Mouse (Mus musculus) kidney, adult 11 months (tissue): ENCODE measurements around the gene Irx4.

Experiments used
- DNase-seq: peaks from one replicate; pipeline ENCODE4 v3.0.0; 2022

The Irx4 gene

GRCm38 (mm10) chr13:73260354-73261035 lies at the start of gene Irx4:
Gene Irx4 (plus strand): TSS chr13:73260479.
- DNase-seq: no peak

GRCm38 (mm10) chr13:73214301-73214700 lies 46.0 kb upstream of the Irx4 start:
- DNase-seq: no peak

DNA sequence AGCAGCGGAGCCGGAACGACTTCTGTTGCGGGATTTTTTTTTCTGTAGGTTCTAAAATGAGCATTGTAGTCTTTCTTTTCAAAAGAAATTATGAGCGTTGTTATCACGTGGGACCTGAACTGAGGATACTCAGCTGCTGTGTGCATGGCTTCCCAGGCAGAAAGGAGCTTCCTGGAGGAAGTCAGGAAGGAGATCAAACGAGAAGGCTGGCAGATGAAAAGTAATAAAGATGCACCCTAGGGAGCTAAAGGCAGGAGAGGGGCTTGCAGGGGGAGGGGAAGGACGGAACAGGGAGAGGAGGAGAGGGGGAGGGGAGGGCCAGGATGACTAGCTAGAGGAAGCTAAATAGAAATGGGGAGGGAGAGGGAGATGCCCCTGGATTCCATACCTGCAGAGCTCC lies 23.8 kb upstream of the Irx4 start:
- DNase-seq: no peak

DNA sequence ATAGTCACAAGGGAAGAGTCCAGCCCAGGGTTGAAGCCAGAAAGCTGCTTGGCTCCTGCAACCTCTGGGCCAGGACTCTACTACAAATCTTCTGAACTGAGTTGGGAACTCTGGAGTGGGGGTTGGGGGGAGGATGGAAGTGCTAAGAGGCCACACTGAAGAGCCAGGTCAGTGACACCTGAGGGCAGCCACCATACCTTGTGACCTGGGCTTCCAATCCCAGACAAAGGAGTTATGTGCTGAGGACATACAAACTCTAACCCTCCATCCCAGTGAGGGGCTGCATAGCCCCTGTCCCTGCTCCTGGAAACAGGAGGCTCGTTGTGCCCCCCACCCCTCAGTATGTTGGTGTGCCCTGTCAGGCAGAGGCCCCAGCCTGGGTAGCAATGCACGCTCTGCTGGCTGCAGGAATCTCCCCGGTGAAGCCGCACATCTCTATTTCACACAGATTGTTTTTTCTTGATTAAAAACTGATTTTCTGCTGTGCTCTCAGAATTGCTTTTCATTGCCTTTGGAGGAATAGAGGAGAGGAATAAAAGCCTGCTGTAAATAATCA lies 21.0 kb upstream of the Irx4 start:
- no peak for DNase-seq

DNA sequence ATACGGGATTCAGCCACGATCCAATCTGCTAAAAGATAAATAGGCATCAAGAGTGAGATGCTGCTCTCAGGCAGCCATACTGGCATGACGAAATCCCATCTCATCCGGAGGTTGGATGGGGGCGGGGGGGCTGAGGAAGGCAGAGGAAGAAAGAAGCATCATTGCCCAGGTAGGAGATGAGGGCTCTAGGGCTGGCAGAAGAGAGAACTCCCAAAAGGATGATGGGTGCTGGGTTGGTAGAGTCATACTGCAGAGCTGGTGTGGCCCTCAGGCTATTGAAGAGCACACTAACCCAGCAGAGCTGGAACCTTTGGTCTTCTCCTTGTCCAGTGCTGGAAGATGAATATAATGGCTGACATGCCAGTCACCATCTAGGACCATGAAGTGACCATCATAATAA lies 17.7 kb upstream of the Irx4 start:
- DNase-seq: no peak

DNA sequence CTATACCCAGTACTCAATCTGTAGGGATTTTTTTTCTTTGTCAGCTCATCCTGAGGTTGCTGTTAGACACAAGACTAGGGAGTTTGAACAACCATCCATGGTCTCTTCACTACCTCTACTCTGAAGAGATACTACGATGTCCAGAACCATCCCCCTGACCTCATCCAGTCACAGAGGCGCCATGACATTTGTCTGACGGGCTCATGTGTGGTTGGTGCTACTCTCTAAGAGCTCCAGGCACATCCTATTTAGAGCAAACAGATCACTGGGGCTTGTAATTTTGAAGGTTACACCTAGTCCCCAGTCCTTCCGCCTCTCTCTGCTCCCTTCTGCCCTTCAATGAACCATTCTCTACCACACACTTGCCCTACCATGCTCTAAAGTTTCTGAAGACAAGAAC lies 13.3 kb upstream of the Irx4 start:
- no peak for DNase-seq

DNA sequence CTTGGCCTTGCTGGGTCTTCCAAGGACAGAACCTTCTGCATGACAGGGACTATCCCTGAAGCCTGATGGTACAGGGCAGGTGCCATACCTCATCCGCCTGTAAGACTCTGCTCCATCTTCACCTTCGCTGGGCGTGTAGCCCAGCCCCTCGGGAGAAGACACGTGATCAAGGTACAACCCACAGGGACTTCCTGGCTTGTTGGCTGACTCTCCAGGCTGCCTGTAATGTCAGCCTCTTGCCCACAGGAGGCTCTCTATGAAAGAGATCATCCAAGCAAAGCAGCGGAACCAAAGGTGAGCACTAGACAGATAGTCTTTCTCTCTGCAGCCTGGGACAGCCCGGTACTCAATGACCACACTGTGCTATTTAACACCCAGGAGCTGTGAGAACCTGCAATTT lies 9.1 kb upstream of the Irx4 start:
- DNase-seq: no peak

GRCm38 (mm10) chr13:73252022-73252421 lies 8.3 kb upstream of the Irx4 start:
- no peak for DNase-seq

DNA sequence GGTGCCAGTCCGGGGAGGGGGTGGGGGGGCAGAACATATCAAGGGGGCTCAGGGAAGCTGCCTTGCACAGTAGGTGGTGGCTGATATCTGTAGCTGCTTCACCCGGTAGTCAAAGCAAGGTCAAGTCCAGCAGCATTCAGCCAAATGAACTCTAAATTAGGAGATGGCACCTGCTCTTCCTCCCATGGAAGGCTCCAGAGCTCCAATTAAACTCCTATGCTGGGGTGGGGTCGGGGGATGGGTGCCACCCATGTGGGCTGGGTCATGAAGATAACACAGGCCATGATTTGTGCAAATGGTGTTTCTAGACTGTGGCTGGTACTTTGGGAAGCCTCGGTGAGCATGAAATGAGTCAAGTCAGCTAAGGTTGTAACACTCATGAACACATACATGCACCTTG lies 1.9 kb upstream of the Irx4 start:
- DNase-seq: no peak

DNA sequence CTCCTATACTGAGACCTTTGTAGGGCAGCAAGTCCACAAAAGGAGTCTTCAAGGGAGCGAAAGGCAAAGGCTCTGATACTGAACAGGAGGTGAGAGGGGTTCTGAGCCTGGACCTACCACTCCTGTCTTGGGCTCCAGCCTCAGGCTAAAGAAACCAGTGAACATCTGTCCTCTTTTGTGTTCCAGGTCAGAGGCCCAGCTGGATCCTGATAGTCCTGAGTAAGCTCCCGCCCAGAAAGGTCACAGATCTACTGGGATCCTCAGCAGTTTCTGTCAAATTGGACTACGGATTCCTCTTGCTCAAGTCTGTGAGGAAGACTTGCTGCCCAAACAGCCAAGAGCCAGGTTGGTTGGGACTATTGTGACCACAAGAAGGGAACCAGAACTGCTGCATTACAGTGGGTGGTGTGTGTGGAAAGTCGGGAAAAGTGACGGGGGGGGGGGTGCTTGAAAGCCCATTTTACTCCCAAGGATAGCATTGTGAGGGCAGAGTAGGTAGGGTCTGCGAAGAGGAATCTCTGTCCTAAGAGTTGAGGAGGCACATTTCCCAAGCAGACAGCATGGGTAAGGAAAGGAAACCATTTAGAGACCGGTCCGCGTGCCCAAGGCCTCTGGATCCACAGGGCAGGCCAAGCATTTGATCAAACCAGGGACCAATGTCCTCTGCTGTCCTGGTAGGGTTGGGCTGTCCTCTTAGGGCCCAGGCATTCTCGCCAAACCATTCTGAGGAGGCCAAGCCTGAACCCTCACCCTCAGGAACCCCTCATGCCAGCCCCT lies 514 bp upstream of the Irx4 start:
- no peak for DNase-seq

- no peak for DNase-seq
Observed at GRCm38 (mm10) chr13:73261036-73261730, 904 bp downstream of the Irx4 start.

DNA sequence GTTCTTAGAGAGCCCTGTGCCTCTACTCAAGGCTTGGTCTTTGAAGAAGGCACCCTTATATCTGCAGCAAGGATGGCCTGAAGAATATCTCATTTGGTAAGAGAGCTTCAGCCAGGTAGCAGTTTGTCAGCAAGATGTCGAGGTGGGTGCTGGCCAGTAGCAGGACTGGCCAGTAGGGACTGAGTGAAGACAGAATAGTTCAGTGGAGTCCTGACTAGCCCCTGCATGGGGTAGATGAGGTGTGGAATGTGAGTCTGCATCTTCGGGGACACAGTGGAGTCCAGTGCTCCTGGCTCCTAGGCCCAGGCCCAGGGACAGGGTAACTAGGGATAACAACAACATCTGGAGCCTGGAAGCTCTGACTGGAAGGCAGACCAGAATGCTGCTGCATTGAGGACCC lies 1.6 kb downstream of the Irx4 start:
- DNase-seq: no peak

DNA sequence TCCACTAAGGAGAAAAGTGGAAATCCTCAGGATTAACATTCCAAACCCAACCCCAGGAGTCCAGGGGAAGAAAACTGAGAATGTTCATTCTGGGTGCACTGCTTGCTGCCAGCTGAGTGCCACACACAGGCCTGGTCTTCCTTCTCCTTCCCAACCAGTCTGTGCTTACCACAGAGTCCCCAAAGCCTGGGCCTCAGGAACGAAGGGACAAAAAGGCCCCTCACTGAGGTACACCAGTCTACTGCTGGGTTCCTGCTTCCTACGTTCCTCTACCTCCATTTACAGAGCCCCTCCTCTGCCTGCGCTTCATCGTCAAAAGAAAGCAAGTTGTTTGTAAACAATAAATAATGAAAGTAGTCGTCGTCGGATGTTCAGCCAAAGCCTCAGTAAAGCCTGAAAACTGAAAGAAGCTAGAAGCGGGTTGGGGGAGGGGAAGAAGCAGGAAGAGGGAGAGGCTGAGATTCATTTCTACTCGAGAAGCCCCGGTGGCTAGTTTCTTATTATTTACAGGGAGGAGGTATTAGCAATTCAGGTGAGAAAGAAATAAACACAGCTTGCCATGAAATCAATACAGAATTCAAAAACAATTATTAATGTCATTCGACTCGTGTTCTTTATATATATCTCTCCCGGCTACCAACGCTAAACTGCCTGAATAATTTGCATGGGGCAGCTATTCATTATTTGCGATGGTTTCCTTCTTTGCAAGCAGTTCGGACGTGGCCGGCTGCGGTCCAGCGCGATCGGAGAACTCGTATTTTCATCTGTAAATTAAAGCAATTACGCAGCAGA lies 2.3 kb downstream of the Irx4 start:
- DNase-seq: no peak

DNA sequence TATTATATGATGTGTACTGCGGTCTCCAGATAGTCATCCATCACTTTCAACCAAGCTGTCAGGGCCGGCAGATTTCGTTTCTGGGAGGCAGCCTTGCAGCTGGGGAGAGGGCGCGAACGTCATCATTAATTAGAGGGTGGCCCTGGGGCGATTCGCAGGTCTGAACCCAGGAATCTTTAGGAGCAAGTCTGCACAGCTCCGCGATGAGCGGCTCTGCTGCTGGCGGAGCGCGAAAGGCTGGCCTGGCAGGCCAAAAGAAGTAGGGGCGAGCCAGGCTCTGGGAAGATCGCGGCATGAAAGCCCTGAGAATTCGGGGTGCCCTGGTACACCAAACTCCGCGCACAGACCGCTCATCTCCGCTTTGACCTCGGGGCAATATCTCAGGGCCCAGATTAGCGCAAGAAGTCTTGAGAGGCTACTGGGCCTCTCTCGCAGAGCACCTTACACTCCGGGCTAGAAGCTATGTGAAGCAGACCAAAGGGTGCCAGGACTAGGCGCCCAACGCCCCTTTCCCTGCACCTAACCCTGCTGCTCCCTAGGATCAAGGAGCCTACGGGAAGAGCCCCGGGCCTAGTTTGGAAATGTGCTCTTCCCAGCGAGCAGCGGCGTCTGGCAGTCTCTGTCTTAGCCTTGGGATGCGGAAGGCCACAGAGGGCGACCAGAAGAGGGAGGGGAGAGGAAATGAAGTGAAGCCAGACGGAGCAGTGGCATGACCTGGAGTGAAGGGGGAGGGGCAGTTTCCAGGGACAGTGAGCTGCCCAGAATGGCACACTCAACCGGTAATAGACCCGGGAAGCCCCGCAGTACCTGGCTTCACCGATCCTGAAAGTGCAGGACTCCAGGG lies 3.1 kb downstream of the Irx4 start:
- DNase-seq: peak; percentile 22

DNA sequence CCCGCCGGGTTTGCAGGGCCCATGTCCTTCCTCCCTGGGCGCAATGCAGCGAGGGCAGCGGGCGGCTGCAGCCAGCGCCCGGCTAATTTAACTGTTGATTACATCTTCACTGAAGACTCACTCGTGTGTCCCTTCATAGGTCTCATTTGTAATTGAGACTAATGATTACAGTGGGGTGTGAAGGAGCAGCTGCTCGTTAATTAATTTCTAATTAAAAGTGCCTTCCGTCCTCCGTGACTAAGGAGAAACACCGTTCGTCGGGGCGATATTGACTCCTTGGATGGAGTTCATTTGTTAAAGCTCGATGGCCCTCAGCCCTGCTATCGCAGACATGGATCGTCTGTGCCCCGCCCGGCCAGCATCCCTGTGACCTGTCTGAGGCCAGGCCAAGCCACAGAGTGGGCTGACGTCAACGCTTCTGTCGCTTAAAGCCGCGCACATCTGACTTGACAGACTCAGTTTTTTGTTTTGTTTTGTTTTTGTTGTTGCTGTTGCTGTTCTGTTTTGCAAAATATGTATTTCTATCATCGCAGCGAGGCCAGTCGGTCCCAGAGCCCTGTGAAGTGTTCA lies 4.0 kb downstream of the Irx4 start:
- no peak for DNase-seq

- DNase-seq: no peak
Observed at GRCm38 (mm10) chr13:73264831-73265230, 4.6 kb downstream of the Irx4 start.

DNA sequence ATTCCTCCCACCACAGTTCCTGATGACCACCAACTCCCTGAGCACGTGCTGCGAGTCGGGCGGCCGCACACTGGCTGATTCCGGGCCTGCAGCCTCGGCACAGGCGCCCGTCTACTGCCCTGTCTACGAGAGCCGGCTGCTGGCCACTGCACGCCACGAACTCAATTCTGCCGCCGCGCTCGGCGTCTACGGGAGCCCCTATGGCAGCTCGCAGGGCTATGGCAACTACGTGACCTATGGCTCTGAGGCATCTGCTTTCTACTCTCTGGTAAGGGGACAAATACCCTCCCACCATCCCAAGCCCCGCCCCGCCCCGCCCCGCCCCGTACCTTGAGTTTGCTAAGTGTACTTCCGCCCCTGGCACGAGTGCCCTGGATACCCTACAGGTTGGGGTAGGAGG lies 5.2 kb downstream of the Irx4 start:
- DNase-seq: no peak

- DNase-seq: no peak
Observed at GRCm38 (mm10) chr13:73267551-73267950, 7.3 kb downstream of the Irx4 start.

DNA sequence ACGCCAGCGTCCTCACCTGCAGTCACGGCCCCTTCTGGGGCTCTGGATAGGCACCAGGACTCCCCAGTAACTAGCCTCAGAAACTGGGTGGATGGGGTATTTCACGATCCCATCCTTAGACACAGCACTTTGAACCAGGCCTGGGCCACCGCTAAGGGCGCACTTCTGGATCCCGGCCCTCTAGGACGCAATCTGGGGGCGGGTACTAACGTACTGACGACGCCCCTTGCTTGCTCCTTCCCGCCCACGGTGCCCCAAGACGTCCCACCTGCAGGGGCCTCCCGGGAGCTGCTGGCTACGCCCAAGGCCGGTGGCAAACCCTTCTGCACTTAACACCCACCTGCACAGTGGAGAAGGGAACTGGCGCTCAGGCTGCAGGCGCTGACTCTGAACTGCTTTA lies 8.4 kb downstream of the Irx4 start:
- DNase-seq: no peak

- no peak for DNase-seq
Observed at GRCm38 (mm10) chr13:73269251-73269650, 9.0 kb downstream of the Irx4 start.

- no peak for DNase-seq
Observed at GRCm38 (mm10) chr13:73269891-73270290, 9.6 kb downstream of the Irx4 start.
